Mouse (Mus musculus) G1E (cell line): Measurements from ENCODE around the gene Golga4.

Experiments
- CTCF ChIP-seq: IDR thresholded peaks from 2 replicates; pipeline ENCODE4 v1.5.1; 2012; ENCODE audit warnings: low read depth, low read length, inconsistent platforms, mixed read lengths
- GATA1 ChIP-seq: IDR thresholded peaks from 2 replicates; pipeline ENCODE4 v1.6.1; 2012; ENCODE audit warnings: borderline replicate concordance, low read length, inconsistent platforms, mixed read lengths

DNA sequence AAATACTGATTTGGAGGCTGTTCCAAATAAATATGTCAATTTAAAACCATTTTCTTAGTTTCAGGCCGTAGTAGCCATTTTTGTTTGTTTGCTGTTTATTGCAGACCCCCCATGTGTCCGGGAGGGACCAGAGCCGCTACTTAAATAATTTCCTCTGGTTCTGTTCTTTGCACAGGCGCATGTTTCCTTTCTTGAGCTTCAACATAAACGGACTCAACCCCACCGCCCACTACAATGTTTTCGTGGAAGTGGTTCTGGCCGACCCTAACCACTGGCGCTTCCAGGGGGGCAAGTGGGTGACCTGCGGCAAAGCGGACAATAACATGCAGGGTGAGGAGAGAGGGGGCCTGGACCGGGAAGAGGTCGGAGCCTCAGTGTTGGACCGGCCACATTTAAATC lies 25.8 kb upstream of the Golga4 start:
- TF ChIP-seq CTCF (no peak), GATA1 (no peak)
